Mouse (Mus musculus) intestine, postnatal 0 days (tissue): ENCODE results near the gene Rc3h2. TPM values are rescaled to one million over a fixed set of nuclear protein-coding genes. Genes with fewer than 3 reads are reported as not detected.

Experiments
- ATAC-seq: fragments of 200-750 bp; cut with Nextera tagmentation; 2 replicates; pipeline ENCODE4 v1.8.0; 2017; ENCODE audit warnings: mild to moderate bottlenecking, moderate TSS enrichment, moderate library complexity
- H3K27ac ChIP-seq: fragments of 300-500 bp; sonication (generic); 2 replicates; pipeline ENCODE4 v1.5.1; 2014; ENCODE audit warnings: mild to moderate bottlenecking, low read depth, low read length, moderate library complexity
- H3K27me3 ChIP-seq: fragments of 300-500 bp; sonication (generic); replicated peaks from 2 replicates; pipeline ENCODE4 v1.6.1; 2014; ENCODE audit warnings: low read length, mixed read lengths; ENCODE audit not compliant: control insufficient read depth, insufficient read depth
- H3K36me3 ChIP-seq: fragments of 300-500 bp; sonication (generic); 2 replicates; pipeline ENCODE4 v1.6.1; 2014; ENCODE audit warnings: mild to moderate bottlenecking, moderate library complexity; ENCODE audit not compliant: control insufficient read depth, insufficient read depth
- H3K4me1 ChIP-seq: fragments of 300-500 bp; sonication (generic); replicated peaks from 2 replicates; pipeline ENCODE4 v1.6.1; 2014; ENCODE audit warnings: antibody characterized with exemption, low read length, mixed read lengths; ENCODE audit not compliant: control insufficient read depth, insufficient read depth
- H3K4me2 ChIP-seq: fragments of 300-500 bp; sonication (generic); replicated peaks from 2 replicates; pipeline ENCODE4 v1.6.1; 2014; ENCODE audit warnings: low read depth, mild to moderate bottlenecking, moderate library complexity
- H3K4me3 ChIP-seq: fragments of 300-500 bp; sonication (generic); 2 replicates; pipeline ENCODE4 v1.5.1; 2014; ENCODE audit warnings: low read depth, low read length
- H3K9ac ChIP-seq: fragments of 300-500 bp; sonication (generic); 2 replicates; pipeline ENCODE4 v1.6.1; 2014; ENCODE audit warnings: mild to moderate bottlenecking, low read depth, low read length
- H3K9me3 ChIP-seq: fragments of 300-500 bp; sonication (generic); 2 replicates; pipeline ENCODE4 v1.6.1; 2016; ENCODE audit warnings: mixed run types; ENCODE audit not compliant: control insufficient read depth
- CTCF ChIP-seq: sonication (generic); IDR thresholded peaks from 2 replicates; pipeline ENCODE4 v1.5.1; 2016; ENCODE audit warnings: low read depth, mild to moderate bottlenecking, control low read depth, antibody characterized with exemption, moderate library complexity
- WGBS: fragments of 180-500 bp; shearing (Covaris S2); extraction: QIAGEN DNeasy Blood & Tissue Kit; methylation state at CpG from one replicate; pipeline ENCODE4 v1.1.7; 2014; 5-methylcytosine and 5-hydroxymethylcytosine counted together
- polyA plus RNA-seq: library from polyadenylated mRNA; unstranded; fragments of >200 nt; fragmentation: Nextera tagmentation; extraction: Ambion mirVana; gene quantifications from 2 replicates; pipeline ENCODE4 v1.2.1, GENCODE M21; 2015

Rc3h2 gene
- polyA plus RNA-seq = 7.0 and 7.8 TPM in 2 replicates

- H3K9ac ChIP-seq = peak within 1 kb of the TSS; percentile 99
- no peaks in the 10 kb centered on the region for H3K27me3 ChIP-seq
- ATAC-seq = peak; percentile 98
- H3K4me1 ChIP-seq = no peaks in the 10 kb centered on the region
- no peaks in the 10 kb centered on the region for H3K36me3 ChIP-seq
- under 1% methylated on average over 63 of the region's 75 CpGs for WGBS
- peak within 1 kb of the TSS; percentile 100 for H3K4me3 ChIP-seq
- peak within 1 kb of the TSS; percentile 77 for H3K4me2 ChIP-seq
- TF ChIP-seq CTCF = no peak
- peak within 1 kb of the TSS; percentile 99 for H3K27ac ChIP-seq
- no peaks in the 10 kb centered on the region for H3K9me3 ChIP-seq
These were observed at the start of gene Rc3h2 for GRCm38 (mm10) chr2:37422306-37423304. TSS of gene Rc3h2 (minus strand) at chr2:37422903.

GRCm38 (mm10) chr2:37466266-37466665, 43.6 kb upstream of the Rc3h2 start:
- WGBS = 77% methylated on average over 4 of the region's 4 CpGs
- Histone ChIP-seq H3K4me3 (no peak overlapping the region), H3K4me1 (0 out of 2 replicates have a peak, but pooled peaks cover 3% of the 10 kb centered on the region), H3K9ac (no peak overlapping the region), H3K27me3 (no peaks in the 10 kb centered on the region), H3K27ac (no peak overlapping the region), H3K4me2 (no peak overlapping the region), H3K9me3 (no peaks in the 10 kb centered on the region), H3K36me3 (peaks cover 7% of the 10 kb centered on the region; the same call in 1 of the 2 replicates)
- ATAC-seq = no peak
- no peak for TF ChIP-seq CTCF

DNA sequence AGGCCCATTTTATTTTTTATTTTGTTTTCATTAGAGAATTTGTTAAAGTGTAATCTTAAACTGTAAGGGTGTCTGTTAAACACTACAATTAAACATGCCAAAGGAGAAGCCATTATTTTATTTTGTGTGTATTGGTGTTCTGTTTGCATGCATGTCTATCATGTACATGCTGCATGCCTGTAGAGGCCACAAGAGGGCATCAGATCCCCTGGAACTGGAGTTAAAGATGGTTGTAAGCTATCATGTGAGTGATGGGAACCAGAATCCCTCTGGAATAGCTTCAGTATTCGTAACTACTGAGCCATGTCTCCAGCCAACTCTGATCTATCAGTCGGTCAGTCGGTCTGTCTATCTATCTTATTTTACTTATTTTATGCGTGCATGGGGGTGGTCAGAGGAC, 38.0 kb upstream of the Rc3h2 start:
- 95% methylated on average over 4 of the region's 4 CpGs for WGBS
- ATAC-seq = no peak
- Histone ChIP-seq H3K36me3 (no peaks in the 10 kb centered on the region), H3K9ac (no peak overlapping the region), H3K27ac (no peak overlapping the region), H3K9me3 (no peaks in the 10 kb centered on the region), H3K27me3 (no peaks in the 10 kb centered on the region), H3K4me3 (no peak overlapping the region), H3K4me1 (no peaks in the 10 kb centered on the region), H3K4me2 (no peak overlapping the region)
- TF ChIP-seq CTCF = peak; percentile 39

- 0 out of 2 replicates have a peak, but pooled peaks cover 5% of the 10 kb centered on the region for H3K4me1 ChIP-seq
- H3K27me3 ChIP-seq = no peaks in the 10 kb centered on the region
- peak overlapping the region; percentile 98 for H3K4me3 ChIP-seq
- H3K36me3 ChIP-seq = no peaks in the 10 kb centered on the region
- ATAC-seq = peak; percentile 70
- H3K27ac ChIP-seq = peak overlapping the region; percentile 85
- peak overlapping the region; percentile 91 for H3K9ac ChIP-seq
- peak overlapping the region; percentile 78 for H3K4me2 ChIP-seq
- under 1% methylated on average over 23 of the region's 24 CpGs for WGBS
- H3K9me3 ChIP-seq = no peaks in the 10 kb centered on the region
- TF ChIP-seq CTCF = no peak
These were observed 29.7 kb upstream of the Rc3h2 start for GRCm38 (mm10) chr2:37452376-37452760.

DNA sequence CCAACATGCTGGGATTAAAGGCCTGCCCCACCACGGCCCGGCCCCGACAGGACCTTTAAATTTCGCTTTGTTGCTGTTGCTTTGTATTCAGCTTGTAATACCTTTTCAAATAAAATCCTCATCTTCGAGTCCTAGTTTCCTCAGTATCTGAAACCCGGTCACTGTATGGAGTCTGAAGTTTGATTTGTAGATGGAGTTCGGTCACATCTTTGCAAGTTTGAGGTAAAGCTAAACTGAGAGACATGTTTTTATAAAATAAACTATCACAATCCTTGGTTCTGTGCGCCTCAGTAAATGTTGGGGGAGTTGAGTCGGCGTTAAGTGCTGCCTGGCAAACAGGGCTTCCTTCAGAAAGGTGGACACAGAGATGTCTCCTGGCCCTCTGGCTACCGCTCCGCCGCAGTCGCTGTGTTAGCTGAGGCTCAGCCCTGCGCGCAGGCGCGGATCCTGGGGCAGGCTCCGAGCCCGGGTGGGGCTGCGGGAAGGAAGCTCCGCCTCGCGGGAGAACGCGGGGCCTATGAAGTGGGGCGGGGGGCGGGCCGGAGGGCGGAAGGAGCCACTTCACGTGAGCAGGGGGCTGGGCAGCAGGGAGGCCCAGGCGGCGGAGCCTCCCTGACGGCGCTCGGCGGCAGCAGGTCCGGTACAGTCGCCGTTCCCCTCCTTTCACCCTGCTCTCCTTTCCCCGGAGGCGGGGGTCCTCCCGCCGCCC, 29.1 kb upstream of the Rc3h2 start:
- Histone ChIP-seq H3K27ac (peak overlapping the region; percentile 85), H3K4me2 (peak overlapping the region; percentile 78), H3K27me3 (no peaks in the 10 kb centered on the region), H3K9me3 (no peaks in the 10 kb centered on the region), H3K4me3 (peak overlapping the region; percentile 98), H3K4me1 (0 out of 2 replicates have a peak, but pooled peaks cover 5% of the 10 kb centered on the region), H3K9ac (peak overlapping the region; percentile 91), H3K36me3 (no peaks in the 10 kb centered on the region)
- WGBS = 8% methylated on average over 37 of the region's 44 CpGs
- ATAC-seq = peak; percentile 99
- TF ChIP-seq CTCF = 0 out of 2 replicates have a peak, but pooled peaks have one; percentile 16
